Mouse (Mus musculus): ENCODE data around the gene Fam110a. TPM values are rescaled to one million over a fixed set of nuclear protein-coding genes. Genes with fewer than 3 reads are reported as not detected.

The Fam110a gene
- polyA plus RNA-seq, 1 experiment from 2014 or later, result 67.5 TPM

DNA sequence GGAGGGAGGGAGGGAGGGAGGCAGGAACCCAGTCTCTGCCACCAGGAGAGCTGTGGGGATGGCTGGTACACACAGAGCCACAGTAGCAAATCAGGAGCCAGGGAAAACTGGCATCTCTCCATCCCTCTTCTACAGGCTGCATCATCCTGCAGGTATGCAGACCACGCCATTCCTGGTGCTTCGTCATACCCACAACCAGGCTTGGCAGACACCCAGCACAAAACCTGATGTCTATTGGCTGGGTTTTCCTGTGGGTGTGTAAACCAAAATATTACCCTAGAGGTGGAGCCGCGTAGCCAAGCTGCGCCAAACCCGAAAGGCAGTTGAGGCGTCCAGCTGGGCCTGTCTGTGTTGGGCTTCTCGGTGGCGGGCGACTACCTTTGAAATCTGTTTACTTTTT, 17.5 kb downstream of the Fam110a start:
- no peak overlapping the region for H3K9ac ChIP-seq (replicated peaks; ENCODE audit: low read length)
- no peak overlapping the region for H3K4me2 ChIP-seq (ENCODE audit: low read length)
- no peaks in the 10 kb centered on the region for H3K36me3 ChIP-seq (ENCODE audit: control insufficient read depth, insufficient read depth, low read length)
- H3K27me3 ChIP-seq (ENCODE audit: control insufficient read depth, insufficient read depth, low read length), result no peaks in the 10 kb centered on the region
- ATAC-seq (ENCODE audit: low FRiP score, low TSS enrichment) (no peak), DNase-seq (peak; percentile 57)
- H3K9me3 ChIP-seq (ENCODE audit: control insufficient read depth, low read length), result no peaks in the 10 kb centered on the region
- no peak overlapping the region for H3K27ac ChIP-seq (replicated peaks; ENCODE audit: low read depth, low read length)
- H3K4me1 ChIP-seq (ENCODE audit: control insufficient read depth, insufficient read depth, low read length), result peaks cover 33% of the 10 kb centered on the region
- H3K4me3 ChIP-seq (replicated peaks; ENCODE audit: low read depth, low read length), result no peak overlapping the region
- 61% methylated on average over 10 of the region's 10 CpGs for WGBS

DNA sequence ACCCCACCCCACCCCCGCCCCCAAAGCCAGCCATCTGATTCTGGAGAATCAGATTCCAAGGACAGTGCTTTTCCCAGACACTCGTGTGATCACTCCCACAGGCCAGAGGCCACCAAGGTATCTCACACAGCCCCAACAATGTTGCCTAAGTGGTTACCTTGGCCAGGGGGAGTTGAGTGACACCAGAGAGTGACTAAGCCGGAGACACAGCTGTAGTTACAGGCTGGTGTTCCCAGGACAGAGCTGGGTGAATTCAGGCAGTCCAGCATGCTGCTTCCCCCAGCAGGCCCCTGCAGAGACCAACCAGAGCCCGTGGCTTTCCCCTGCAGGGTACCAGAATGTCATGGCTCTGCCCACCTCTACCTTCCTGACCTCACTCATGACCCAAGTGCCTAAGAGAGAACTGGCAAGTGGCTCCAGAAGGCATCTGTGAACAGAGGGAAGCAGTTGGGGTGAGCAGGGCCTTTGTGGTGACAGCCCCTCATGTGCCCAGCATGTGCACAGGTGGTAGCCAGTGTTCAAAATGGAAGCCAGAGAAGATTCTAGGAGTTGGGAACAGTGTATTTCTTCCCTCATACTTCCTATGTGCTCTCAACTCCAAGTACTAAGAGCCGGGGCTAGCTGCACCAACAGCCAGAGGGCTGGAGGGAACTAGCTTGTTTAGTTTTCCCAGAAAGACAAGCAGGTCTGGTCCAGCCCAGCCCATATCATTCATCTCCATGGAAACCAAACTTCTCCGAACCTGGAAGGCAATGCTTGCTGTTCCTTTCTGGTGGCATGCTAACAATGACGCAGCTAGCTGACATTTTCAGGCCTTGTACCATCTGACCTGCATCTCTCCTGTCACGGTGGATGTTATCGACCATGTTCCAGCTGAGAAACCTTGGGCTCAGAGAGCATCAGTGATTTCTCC, 18.5 kb downstream of the Fam110a start:
- Histone ChIP-seq H3K4me2 (ENCODE audit: low read length) (no peak overlapping the region), H3K27me3 (ENCODE audit: control insufficient read depth, insufficient read depth, low read length) (no peaks in the 10 kb centered on the region), H3K4me1 (ENCODE audit: control insufficient read depth, insufficient read depth, low read length) (peaks cover 24% of the 10 kb centered on the region), H3K27ac (replicated peaks; ENCODE audit: low read depth, low read length) (no peak overlapping the region), H3K9me3 (ENCODE audit: control insufficient read depth, low read length) (no peaks in the 10 kb centered on the region), H3K4me3 (replicated peaks; ENCODE audit: low read depth, low read length) (no peak overlapping the region), H3K9ac (replicated peaks; ENCODE audit: low read length) (no peak overlapping the region), H3K36me3 (ENCODE audit: control insufficient read depth, insufficient read depth, low read length) (no peaks in the 10 kb centered on the region)
- DNase-seq (no peak), ATAC-seq (ENCODE audit: low FRiP score, low TSS enrichment) (no peak)
- WGBS, result 32% methylated on average over 9 of the region's 9 CpGs

DNA sequence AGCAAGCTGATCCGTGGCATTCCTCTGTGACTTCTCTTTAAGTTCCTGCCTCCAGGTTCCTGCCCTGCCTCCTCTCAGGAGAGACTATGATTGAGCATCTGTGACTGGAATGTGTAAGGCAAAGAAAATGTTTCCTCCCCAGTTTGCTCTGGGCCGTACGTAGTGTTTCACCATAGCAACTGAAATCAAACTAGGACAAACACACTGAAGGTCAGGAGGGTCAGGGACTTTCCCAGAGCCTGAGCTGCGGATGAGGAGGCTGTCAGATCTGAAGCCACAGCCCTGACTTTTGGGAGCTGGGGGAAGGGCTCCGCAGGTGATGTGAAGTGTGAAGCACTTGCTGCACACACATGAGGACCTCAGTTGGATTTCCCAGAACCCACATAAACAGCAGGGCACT, 20.7 kb downstream of the Fam110a start:
- H3K9me3 ChIP-seq (ENCODE audit: control insufficient read depth, low read length), result no peaks in the 10 kb centered on the region
- WGBS, result 28% methylated on average over 5 of the region's 5 CpGs

DNA sequence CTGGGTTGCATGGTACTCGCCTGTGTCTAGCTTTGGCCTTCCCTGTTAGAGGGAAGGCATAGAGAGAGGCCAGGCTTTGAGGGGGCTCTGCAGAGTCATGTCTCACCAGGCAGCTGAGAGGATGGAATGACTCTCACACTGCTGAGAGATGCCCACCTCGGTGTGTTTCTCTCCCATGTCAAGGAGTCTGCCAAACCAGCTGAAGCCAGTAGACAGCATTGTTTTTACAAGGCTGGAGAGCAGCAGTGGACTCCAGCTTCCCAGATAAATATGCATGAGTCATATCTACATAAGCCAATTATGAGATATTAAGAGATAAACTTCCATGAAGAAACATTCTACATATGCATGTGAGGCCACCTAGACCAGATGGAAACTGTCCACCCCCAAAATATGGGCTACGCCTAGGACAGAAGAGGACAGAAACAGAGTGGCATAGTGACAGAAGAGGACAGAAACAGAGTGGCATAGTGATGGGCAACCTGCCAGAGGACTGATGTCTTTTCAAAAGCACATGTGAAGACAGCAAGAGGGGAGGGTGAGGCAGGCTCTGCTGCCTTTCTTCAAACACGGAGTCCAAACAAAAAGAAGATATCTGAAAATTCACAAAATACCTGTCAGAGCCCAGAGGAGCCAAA, 23.4 kb downstream of the Fam110a start:
- Histone ChIP-seq H3K27ac (replicated peaks; ENCODE audit: low read depth, low read length) (no peak overlapping the region; the same call in 1 of the 2 replicates), H3K4me3 (replicated peaks; ENCODE audit: low read depth, low read length) (no peak overlapping the region), H3K4me1 (ENCODE audit: control insufficient read depth, insufficient read depth, low read length) (peaks cover 4% of the 10 kb centered on the region; the same call in 1 of the 2 replicates), H3K27me3 (ENCODE audit: control insufficient read depth, insufficient read depth, low read length) (no peaks in the 10 kb centered on the region), H3K9ac (replicated peaks; ENCODE audit: low read length) (no peak overlapping the region), H3K9me3 (ENCODE audit: control insufficient read depth, low read length) (no peaks in the 10 kb centered on the region), H3K36me3 (ENCODE audit: control insufficient read depth, insufficient read depth, low read length) (no peaks in the 10 kb centered on the region), H3K4me2 (ENCODE audit: low read length) (no peak overlapping the region)
- DNase-seq (no peak), ATAC-seq (ENCODE audit: low FRiP score, low TSS enrichment) (no peak; the same call in 1 of the 2 replicates)
- 51% methylated on average over 4 of the region's 4 CpGs for WGBS

More for the DNA sequence above, 20.7 kb downstream of the Fam110a start:
- no peak overlapping the region for H3K4me3 ChIP-seq (replicated peaks; ENCODE audit: low read depth, low read length)
- H3K4me1 ChIP-seq (ENCODE audit: control insufficient read depth, insufficient read depth, low read length), result peaks cover 20% of the 10 kb centered on the region
- no peak for ATAC-seq (ENCODE audit: low FRiP score, low TSS enrichment)
- DNase-seq, result no peak
- H3K9ac ChIP-seq (replicated peaks; ENCODE audit: low read length), result no peak overlapping the region
- no peak overlapping the region for H3K4me2 ChIP-seq (ENCODE audit: low read length)
- no peak overlapping the region for H3K27ac ChIP-seq (replicated peaks; ENCODE audit: low read depth, low read length)
- no peaks in the 10 kb centered on the region for H3K36me3 ChIP-seq (ENCODE audit: control insufficient read depth, insufficient read depth, low read length)
- no peaks in the 10 kb centered on the region for H3K27me3 ChIP-seq (ENCODE audit: control insufficient read depth, insufficient read depth, low read length)

DNA sequence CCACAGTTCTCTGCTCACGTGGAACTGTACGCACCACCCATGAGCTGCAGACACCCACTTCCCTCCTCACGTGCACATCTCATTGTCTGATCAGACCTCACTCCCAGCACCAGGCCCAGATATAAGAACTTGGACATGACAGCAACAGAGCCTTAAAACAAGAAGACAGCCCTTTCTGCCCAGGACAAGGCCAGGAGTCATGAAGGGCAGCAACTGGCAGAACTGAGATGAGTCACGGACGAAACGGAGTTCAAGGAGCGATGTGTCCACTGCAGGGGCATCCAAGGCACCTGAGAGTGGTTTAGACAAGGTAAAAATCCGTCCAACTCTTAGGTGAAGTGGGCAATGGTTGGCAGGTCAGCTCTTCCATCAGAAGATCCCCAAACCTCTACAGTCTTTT, 26.4 kb downstream of the Fam110a start:
- no peaks in the 10 kb centered on the region for H3K27me3 ChIP-seq (ENCODE audit: control insufficient read depth, insufficient read depth, low read length)
- H3K27ac ChIP-seq (replicated peaks; ENCODE audit: low read depth, low read length), result no peak overlapping the region
- no peaks in the 10 kb centered on the region for H3K36me3 ChIP-seq (ENCODE audit: control insufficient read depth, insufficient read depth, low read length)
- 92% methylated on average over 8 of the region's 8 CpGs for WGBS
- no peak overlapping the region for H3K4me3 ChIP-seq (replicated peaks; ENCODE audit: low read depth, low read length)
- H3K9ac ChIP-seq (replicated peaks; ENCODE audit: low read length), result no peak overlapping the region
- no peaks in the 10 kb centered on the region for H3K4me1 ChIP-seq (ENCODE audit: control insufficient read depth, insufficient read depth, low read length)
- no peak overlapping the region for H3K4me2 ChIP-seq (ENCODE audit: low read length)
- DNase-seq (no peak), ATAC-seq (ENCODE audit: low FRiP score, low TSS enrichment) (no peak)
- H3K9me3 ChIP-seq (ENCODE audit: control insufficient read depth, low read length), result no peaks in the 10 kb centered on the region

DNA sequence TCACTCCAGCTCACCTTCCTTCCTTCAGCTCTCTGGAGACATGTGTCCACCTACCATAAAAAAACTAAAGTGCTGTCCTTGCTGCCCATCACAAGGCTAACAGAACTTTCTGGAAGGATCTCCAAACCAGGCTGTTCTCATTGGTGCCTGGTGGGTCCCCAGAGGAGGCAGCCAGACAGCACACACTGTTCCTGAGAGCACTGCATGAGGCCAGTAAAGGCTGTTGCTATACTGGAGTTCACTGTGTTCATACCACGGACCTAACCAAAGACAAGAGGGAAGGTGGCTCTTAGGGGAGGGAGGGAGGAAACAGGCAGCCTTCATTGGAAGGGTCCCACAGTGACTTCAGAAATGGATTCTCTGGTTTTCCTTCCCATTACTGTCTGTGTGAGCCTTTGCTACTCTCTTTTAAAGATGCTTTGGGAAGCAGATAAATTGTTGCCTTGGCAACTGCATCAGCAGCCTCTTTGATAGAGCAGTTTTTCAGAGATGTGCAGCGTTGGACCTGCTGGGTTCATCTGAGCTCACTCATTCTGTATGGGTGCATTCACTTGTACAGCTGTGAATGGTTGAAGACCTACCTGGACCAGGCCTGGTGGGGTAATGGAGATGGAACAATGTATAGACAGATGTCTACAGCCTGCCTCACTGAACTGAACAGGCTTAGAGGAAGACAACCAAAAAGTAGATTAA, 30.8 kb downstream of the Fam110a start:
- ATAC-seq (ENCODE audit: low FRiP score, low TSS enrichment) (no peak; the same call in 1 of the 2 replicates), DNase-seq (peak; percentile 70)
- Histone ChIP-seq H3K27ac (replicated peaks; ENCODE audit: low read depth, low read length) (no peak overlapping the region), H3K4me2 (ENCODE audit: low read length) (no peak overlapping the region), H3K36me3 (ENCODE audit: control insufficient read depth, insufficient read depth, low read length) (no peaks in the 10 kb centered on the region), H3K27me3 (ENCODE audit: control insufficient read depth, insufficient read depth, low read length) (no peaks in the 10 kb centered on the region), H3K9ac (replicated peaks; ENCODE audit: low read length) (no peak overlapping the region), H3K4me3 (replicated peaks; ENCODE audit: low read depth, low read length) (no peak overlapping the region), H3K4me1 (ENCODE audit: control insufficient read depth, insufficient read depth, low read length) (no peaks in the 10 kb centered on the region), H3K9me3 (ENCODE audit: control insufficient read depth, low read length) (no peaks in the 10 kb centered on the region)
- 38% methylated on average over 2 of the region's 2 CpGs for WGBS

DNA sequence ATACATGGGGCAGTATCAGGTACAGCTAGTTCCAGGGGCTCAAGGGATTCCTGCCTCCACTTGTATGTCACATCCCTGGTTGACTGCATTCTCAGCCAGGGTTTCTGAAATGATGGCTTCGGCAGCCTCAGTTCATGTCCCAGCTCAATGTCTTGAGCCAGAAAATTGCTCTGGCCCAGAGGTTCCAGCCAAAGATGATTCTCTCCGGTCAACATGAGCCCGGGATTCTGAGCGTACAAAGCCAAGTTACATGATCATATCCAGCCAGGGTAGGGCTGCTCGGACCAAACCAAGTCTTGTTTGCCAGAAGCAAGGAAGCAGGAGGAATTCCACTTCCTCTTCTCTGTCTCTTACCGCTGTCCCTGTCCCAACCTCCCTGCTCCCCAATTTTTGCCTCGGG, 31.7 kb downstream of the Fam110a start:
- H3K4me3 ChIP-seq (replicated peaks; ENCODE audit: low read depth, low read length), result no peak overlapping the region
- WGBS, result 87% methylated on average over 7 of the region's 7 CpGs
- H3K4me2 ChIP-seq (ENCODE audit: low read length), result no peak overlapping the region
- no peaks in the 10 kb centered on the region for H3K9me3 ChIP-seq (ENCODE audit: control insufficient read depth, low read length)
- H3K9ac ChIP-seq (replicated peaks; ENCODE audit: low read length), result no peak overlapping the region
- H3K4me1 ChIP-seq (ENCODE audit: control insufficient read depth, insufficient read depth, low read length), result no peaks in the 10 kb centered on the region
- H3K36me3 ChIP-seq (ENCODE audit: control insufficient read depth, insufficient read depth, low read length), result no peaks in the 10 kb centered on the region
- DNase-seq, result no peak
- no peaks in the 10 kb centered on the region for H3K27me3 ChIP-seq (ENCODE audit: control insufficient read depth, insufficient read depth, low read length)
- H3K27ac ChIP-seq (replicated peaks; ENCODE audit: low read depth, low read length), result no peak overlapping the region
- no peak for ATAC-seq (ENCODE audit: low FRiP score, low TSS enrichment)

DNA sequence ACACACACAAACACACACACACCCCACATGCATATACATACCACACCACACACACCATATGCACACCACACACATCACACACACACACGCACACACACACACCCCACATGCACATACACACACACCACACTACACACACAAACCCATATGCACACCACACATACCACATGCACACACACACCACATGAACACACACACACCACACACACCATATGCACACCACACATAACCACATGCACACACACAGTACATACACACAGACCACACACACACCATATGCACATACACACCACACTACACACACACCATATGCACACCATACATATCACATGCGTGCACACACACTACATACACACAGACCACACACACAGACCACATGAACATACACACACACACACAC, 32.4 kb downstream of the Fam110a start:
- Histone ChIP-seq H3K4me3 (replicated peaks; ENCODE audit: low read depth, low read length) (no peak overlapping the region), H3K4me2 (ENCODE audit: low read length) (no peak overlapping the region), H3K36me3 (ENCODE audit: control insufficient read depth, insufficient read depth, low read length) (no peaks in the 10 kb centered on the region), H3K27ac (replicated peaks; ENCODE audit: low read depth, low read length) (no peak overlapping the region), H3K27me3 (ENCODE audit: control insufficient read depth, insufficient read depth, low read length) (no peaks in the 10 kb centered on the region), H3K9me3 (ENCODE audit: control insufficient read depth, low read length) (no peaks in the 10 kb centered on the region), H3K4me1 (ENCODE audit: control insufficient read depth, insufficient read depth, low read length) (no peaks in the 10 kb centered on the region), H3K9ac (replicated peaks; ENCODE audit: low read length) (no peak overlapping the region)
- WGBS, result 89% methylated on average over 2 of the region's 2 CpGs
- DNase-seq, result no peak
- no peak for ATAC-seq (ENCODE audit: low FRiP score, low TSS enrichment)
